Mouse (Mus musculus): Measurements from ENCODE around the gene Ptprcap.

The Ptprcap gene

GRCm38 (mm10) chr19:4146366-4147021 is 6.9 kb upstream of the Ptprcap start:
- in situ Hi-C loops (cut with MboI; ENCODE audit: unreplicated experiment in 2 of 2) = no loop called here

DNA sequence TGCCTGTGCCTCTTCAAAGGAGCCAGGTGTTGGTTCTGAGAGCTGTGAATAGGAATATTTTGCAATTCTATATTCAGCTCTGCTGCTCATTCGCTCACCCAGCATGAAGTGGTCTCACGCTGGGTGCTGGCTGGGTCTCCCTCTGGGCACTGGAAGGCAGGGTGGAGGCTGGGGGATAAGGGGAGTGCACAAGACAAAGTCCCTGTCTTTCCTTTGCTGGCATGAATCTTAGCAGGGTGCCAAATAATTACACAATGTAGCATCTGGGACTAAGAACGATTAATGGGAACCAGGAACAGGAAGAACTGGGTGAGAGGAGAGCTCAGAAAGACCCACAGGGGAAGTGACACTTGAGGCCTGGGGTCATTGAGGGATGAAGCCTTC is 6.4 kb upstream of the Ptprcap start:
- in situ Hi-C loops (cut with MboI; ENCODE audit: unreplicated experiment in 2 of 2) = no loop called here

GRCm38 (mm10) chr19:4147782-4148490 is 5.5 kb upstream of the Ptprcap start:
- in situ Hi-C loops (cut with MboI; ENCODE audit: unreplicated experiment in 2 of 2) = no loop called here

GRCm38 (mm10) chr19:4148491-4148806 is 5.0 kb upstream of the Ptprcap start, which contains the start of gene Coro1b:
Gene Coro1b, plus strand, starts transcription at chr19:4148619.
- in situ Hi-C loops (cut with MboI; ENCODE audit: unreplicated experiment in 2 of 2) = no loop called here

DNA sequence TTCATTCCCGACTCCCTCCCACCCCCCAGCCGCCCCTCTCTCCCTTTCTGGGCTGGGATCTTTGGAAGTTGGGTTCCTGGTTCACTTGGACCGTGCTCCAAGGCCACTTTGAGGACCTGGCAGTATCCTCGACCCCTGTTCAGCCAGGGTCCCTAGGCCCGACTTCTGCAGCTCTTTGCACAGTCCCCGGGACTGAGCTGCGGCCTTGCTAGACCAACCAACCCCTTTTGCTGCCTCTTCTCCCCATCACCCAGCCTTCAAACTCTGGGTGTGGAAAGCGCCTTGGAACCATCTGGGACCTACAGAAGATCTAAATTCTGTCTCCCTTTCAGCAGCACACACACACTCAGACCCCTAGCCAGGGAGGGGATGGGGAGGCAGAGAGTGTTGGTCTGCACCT is 4.6 kb upstream of the Ptprcap start:
- in situ Hi-C loops (cut with MboI; ENCODE audit: unreplicated experiment in 2 of 2) = no loop called here

- in situ Hi-C loops (cut with MboI; ENCODE audit: unreplicated experiment in 2 of 2) = no loop called here
Observed at GRCm38 (mm10) chr19:4149283-4149682, 4.1 kb upstream of the Ptprcap start.

DNA sequence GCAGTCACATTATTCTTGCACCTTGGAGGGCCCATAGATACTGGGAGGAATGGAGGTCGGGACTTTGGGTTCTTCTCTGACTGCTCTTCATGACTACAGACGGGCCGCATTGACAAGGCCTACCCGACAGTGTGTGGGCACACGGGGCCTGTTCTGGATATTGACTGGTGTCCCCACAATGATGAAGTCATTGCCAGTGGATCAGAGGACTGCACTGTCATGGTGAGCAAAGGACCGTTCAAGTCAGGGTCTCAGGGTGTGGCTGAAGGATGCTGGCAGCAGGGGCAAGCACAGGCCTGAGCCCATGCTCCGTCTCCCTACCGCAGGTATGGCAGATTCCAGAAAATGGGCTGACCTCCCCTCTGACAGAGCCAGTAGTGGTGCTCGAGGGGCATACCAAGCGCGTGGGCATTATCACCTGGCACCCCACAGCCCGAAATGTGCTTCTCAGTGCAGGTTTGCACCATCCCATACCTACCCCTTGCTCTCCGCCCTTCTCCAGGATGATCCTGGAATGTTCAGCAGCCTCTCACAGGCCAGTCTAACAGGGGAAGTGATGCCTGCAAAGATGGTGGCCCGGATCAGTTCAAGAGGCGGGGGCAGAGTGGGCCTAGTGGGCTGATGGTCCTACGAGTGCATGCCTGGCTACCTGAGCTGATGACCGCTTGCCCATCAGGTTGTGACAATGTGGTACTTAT is 3.5 kb upstream of the Ptprcap start:
- in situ Hi-C loops (cut with MboI; ENCODE audit: unreplicated experiment in 2 of 2) = no loop called here

GRCm38 (mm10) chr19:4150567-4151487 is 2.6 kb upstream of the Ptprcap start:
- in situ Hi-C loops (cut with MboI; ENCODE audit: unreplicated experiment in 2 of 2) = no loop called here

- in situ Hi-C loops (cut with MboI; ENCODE audit: unreplicated experiment in 2 of 2) = no loop called here
Observed at GRCm38 (mm10) chr19:4151488-4151860, 1.9 kb upstream of the Ptprcap start.

- in situ Hi-C loops (cut with MboI; ENCODE audit: unreplicated experiment in 2 of 2) = no loop called here
Observed at GRCm38 (mm10) chr19:4151898-4152297, 1.5 kb upstream of the Ptprcap start.

- in situ Hi-C loops (cut with MboI; ENCODE audit: unreplicated experiment in 2 of 2) = no loop called here
Observed at GRCm38 (mm10) chr19:4152445-4153231, 766 bp upstream of the Ptprcap start.

DNA sequence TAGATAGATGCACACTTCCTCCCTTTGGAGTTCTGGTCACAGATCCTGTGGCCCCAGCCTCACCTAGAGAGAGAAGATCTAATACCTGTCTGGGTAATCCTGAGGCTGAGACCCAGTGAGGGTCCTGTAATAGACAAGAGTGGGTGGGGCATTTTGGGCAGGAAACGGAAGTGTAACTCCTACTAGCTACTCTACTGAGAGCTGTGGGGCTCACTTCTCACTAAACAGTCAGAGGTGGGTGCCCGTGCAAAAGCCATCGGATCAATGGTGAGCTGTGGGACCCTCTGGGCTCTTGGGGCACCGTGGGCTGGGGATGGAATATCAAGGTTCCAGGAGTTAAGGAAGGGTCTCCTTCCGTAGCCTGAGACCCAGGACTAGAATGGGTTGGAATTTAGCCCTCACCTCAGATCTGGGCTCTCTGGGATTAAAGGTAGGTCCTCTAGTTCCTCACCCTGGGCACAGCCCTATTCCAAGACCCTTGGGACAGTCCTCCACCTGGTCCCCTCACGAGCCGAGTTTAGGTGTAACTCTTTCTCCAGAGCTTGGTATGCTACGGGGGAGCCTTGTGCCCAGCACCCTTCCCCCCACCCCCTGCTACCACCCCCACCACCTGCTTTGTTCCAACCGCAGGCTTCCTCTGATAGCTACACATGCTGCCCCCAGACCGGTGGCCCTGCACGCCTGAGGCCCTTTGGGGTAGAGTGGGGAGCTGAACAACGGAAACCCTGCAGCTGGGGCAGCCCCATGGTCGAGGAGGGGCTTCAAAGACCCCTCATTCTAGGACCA is 1.2 kb downstream of the Ptprcap start:
- in situ Hi-C loops (cut with MboI; ENCODE audit: unreplicated experiment in 2 of 2) = no loop called here

- in situ Hi-C loops (cut with MboI; ENCODE audit: unreplicated experiment in 2 of 2) = no loop called here
Observed at GRCm38 (mm10) chr19:4155223-4156072, 2.0 kb downstream of the Ptprcap start.

GRCm38 (mm10) chr19:4156073-4156579 is 2.7 kb downstream of the Ptprcap start:
- in situ Hi-C loops (cut with MboI; ENCODE audit: unreplicated experiment in 2 of 2) = no loop called here

DNA sequence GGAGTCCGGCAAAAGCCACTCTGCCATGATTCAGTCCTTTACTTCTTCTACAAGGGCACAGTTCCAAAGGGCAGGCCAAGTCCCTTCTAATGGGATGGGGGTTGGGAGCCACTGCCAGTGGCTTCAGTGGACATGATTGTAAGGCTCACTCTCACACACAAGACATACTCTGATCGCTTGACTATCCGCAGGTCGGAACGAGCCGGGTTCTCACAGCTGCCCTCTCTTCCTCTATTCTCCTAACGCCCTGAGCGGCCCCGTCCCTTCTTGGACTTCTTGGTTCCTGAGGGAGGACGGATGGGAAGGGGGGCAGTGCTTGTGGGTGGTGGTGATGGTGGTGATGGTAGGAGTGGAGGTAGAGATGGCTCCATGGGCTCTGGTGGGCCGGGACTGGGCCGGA is 3.4 kb downstream of the Ptprcap start:
- in situ Hi-C loops (cut with MboI; ENCODE audit: unreplicated experiment in 2 of 2) = no loop called here

- in situ Hi-C loops (cut with MboI; ENCODE audit: unreplicated experiment in 2 of 2) = no loop called here
Observed at GRCm38 (mm10) chr19:4159049-4159448, 5.6 kb downstream of the Ptprcap start.

DNA sequence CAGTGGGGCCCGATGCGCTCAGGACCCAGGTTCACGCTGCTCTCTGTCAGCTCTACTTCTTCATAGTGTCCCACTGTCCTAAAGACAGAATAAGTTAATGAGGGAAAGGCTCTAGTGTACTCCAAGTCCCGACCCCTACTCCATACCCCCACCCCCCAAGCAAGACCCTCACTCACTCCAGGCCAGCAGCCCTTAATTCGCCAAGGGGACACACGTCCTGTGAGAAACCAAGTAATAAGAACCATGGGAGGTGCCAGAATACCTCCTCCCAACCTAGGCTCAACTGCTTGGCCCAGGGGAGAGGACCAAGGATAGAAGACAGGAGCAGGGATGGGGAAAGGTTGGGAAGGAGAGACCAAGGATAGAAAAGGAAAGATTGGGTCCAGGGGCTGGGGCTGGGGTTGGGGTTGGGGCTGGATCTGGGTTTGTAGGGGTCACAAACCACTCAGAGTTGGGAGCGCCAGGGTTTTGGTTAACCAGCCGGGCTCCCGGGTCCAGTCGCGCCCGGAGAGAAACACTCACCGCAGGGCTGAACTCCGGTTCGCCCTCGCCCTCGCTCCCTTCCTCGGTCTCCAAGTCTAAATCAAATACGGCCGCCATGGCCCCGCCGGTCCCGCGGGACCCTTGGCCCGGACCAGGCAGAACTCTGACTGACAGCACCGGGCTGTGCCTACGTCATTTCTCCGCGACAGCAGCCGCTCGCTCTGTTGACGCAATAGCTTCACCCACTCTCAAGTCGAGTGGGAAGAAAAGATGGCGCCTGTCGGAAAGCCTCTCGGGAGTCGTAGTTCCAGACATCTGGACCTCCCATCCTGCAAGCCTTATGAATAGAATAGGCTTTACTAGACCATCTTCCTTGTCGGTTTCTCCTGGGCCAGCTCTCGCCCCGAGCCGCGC is 9.5 kb downstream of the Ptprcap start, which contains the start of gene Rps6kb2:
Gene Rps6kb2, minus strand, starts transcription at position 709 of the 897 bp plus-strand sequence.
- in situ Hi-C loops (cut with MboI; ENCODE audit: unreplicated experiment in 2 of 2) = no loop called here

All from v-Abl transformed pro-B cells (cell line).